Mouse (Mus musculus) thymus, adult 2 months (tissue): ENCODE measurements around the gene Svep1. TPM values are rescaled to one million over a fixed set of nuclear protein-coding genes. Genes with fewer than 3 reads are reported as not detected.

ENCODE experiments used
- DNase-seq: peaks from one replicate; pipeline ENCODE4 v3.0.0; 2021
- H3K27ac ChIP-seq: fragments of 200-500 bp; 2 replicates; pipeline ENCODE4 v1.5.1; 2012; ENCODE audit warnings: low read length, control low read depth; ENCODE audit not compliant: control insufficient read depth, insufficient read depth
- H3K27me3 ChIP-seq: fragments of 200-500 bp; 2 replicates; pipeline ENCODE4 v1.6.1; 2012; ENCODE audit warnings: mild to moderate bottlenecking, low read length, moderate library complexity, mixed read lengths; ENCODE audit not compliant: control insufficient read depth, insufficient read depth
- H3K36me3 ChIP-seq: fragments of 200-500 bp; 2 replicates; pipeline ENCODE4 v1.6.1; 2012; ENCODE audit warnings: mild to moderate bottlenecking, low read length, moderate library complexity; ENCODE audit not compliant: control insufficient read depth, insufficient read depth
- H3K4me1 ChIP-seq: fragments of 200-500 bp; replicated peaks from 2 replicates; pipeline ENCODE4 v1.6.1; 2012; ENCODE audit warnings: low read length; ENCODE audit not compliant: control insufficient read depth, insufficient read depth
- H3K4me3 ChIP-seq: fragments of 200-500 bp; 2 replicates; pipeline ENCODE4 v1.5.1; 2012; ENCODE audit warnings: mild to moderate bottlenecking, low read length, control low read depth, moderate library complexity; ENCODE audit not compliant: control insufficient read depth, insufficient read depth
- CTCF ChIP-seq: fragments of 200-500 bp; IDR thresholded peaks from 2 replicates; pipeline ENCODE4 v1.5.1; 2012; ENCODE audit warnings: mild to moderate bottlenecking, control low read depth, low read length, moderate library complexity, borderline replicate concordance; ENCODE audit not compliant: control insufficient read depth, poor library complexity, insufficient read depth; ENCODE audit errors: extremely low read depth
- POLR2A ChIP-seq: fragments of 200-500 bp; IDR thresholded peaks from 2 replicates; pipeline ENCODE4 v1.6.1; 2012; ENCODE audit warnings: mild to moderate bottlenecking, low read length, control low read depth, moderate library complexity; ENCODE audit not compliant: control insufficient read depth, poor library complexity, insufficient read depth; ENCODE audit errors: extremely low read depth
- WGBS: fragments of 180-500 bp; shearing (Covaris S2); methylation state at CpG from one replicate; pipeline ENCODE4 v1.1.7; 2018; 5-methylcytosine and 5-hydroxymethylcytosine counted together
- polyA plus RNA-seq: library from polyadenylated mRNA; depleted of rRNA; stranded (reverse); fragments of >200 nt; gene quantifications from 2 replicates; pipeline ENCODE4 v1.2.3, GENCODE M21; 2012

The Svep1 gene
- polyA plus RNA-seq, 1 experiment: 1.4 TPM

DNA sequence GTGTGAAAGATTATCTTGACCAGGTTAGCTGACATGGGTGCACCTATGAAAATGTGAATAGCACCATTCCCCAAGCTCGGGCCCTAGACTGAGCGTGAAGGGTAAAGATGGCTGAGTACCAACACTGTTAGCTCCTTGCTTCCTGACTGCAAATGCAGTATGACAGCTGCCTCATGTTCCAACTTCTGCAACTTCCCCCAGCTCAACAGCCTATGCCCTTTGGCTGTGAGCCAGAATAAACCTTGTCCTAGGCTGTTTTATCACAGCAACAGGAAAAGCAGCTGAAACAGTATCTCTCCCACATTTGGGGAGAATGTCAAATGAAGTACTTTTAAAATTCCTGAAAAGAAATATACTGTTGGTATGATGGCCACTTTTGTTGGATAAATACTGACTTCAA, 10.7 kb downstream of the Svep1 start:
- no peak overlapping the region for H3K27ac ChIP-seq
- no peaks in the 10 kb centered on the region for H3K4me1 ChIP-seq
- H3K4me3 ChIP-seq: no peak overlapping the region
- no peak for TF ChIP-seq CTCF
- no peak for TF ChIP-seq POLR2A
- H3K36me3 ChIP-seq: no peaks in the 10 kb centered on the region
- WGBS: 90% methylated on average over 2 of the region's 2 CpGs
- H3K27me3 ChIP-seq: no peaks in the 10 kb centered on the region
- no peak for DNase-seq

DNA sequence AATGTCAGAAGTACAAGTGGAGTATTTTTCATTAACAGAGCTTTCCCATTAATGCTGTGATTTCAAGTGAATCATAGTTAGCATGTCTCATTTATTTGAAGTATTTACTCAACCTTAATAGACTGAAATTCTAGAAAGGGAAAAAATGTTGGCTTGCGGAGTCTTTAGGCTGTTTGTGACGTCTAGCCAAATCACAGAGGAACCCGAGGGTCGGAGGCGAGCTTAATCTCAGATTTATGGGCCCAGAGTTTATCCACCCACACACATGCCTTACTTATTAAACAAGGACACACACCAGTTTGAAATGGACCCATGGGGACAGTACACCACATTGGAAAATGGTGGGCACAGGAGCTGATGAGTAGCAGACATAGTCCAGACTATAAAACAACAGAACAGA, 17.4 kb downstream of the Svep1 start:
- no peaks in the 10 kb centered on the region for H3K4me1 ChIP-seq
- WGBS: 92% methylated on average over 5 of the region's 5 CpGs
- DNase-seq: no peak
- no peak overlapping the region for H3K4me3 ChIP-seq
- no peaks in the 10 kb centered on the region for H3K36me3 ChIP-seq
- TF ChIP-seq CTCF (no peak), POLR2A (no peak)
- no peaks in the 10 kb centered on the region for H3K27me3 ChIP-seq
- no peak overlapping the region for H3K27ac ChIP-seq

DNA sequence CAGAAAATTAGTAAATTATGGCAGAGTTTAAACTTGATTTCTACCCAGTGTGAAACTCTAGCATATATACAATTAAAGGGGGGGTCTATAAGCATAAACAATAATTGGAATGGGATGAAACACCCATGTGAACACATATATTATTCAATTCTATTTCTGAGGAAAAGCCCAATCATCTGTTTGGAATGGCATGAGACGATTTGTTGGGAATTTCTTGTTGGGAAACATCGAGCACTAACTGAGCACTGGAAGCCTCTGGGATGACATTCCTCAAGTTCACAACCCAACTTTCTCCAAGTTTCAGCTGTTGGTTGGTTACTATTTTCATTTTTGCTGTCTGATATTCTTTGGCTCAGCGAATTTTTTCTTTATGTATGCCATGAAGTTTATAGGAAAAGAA, 21.3 kb downstream of the Svep1 start:
- Histone ChIP-seq H3K27ac (no peak overlapping the region), H3K4me1 (no peaks in the 10 kb centered on the region), H3K36me3 (no peaks in the 10 kb centered on the region), H3K27me3 (no peaks in the 10 kb centered on the region), H3K4me3 (no peak overlapping the region)
- DNase-seq: no peak
- WGBS: 83% methylated on average over 3 of the region's 3 CpGs
- no peak for TF ChIP-seq CTCF
- TF ChIP-seq POLR2A: no peak

DNA sequence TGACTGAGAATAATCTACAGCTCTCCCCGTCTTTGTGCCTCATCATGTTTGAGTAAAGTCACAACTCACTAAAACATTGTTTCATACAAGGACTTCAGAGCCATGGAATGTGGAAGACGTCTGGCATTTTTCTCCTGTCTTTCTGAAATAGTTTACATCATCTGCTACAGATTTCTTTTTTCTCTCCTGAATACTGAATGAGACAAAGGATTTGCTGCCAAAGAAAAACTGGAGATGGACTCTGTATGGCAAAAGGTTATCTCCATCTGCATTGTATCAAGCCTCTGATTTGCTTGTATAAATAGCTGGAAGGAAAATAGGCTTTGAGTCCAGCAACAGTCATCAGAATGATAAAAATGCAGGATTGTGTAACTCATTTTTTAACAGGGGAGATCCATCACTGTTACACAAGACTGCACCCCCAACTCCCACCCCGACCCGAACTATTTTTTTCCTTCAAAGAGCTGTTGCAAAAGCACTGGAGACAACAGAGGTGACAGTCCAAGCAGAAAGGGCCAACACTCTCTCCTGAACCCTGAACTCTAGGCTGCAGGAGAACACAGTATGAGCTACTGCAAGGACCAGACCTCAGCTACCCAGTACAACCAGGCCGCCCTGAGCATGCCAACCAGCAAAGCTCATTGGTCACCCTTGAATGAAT, 21.8 kb downstream of the Svep1 start:
- Histone ChIP-seq H3K4me1 (no peaks in the 10 kb centered on the region), H3K27me3 (no peaks in the 10 kb centered on the region), H3K27ac (no peak overlapping the region), H3K4me3 (no peak overlapping the region), H3K36me3 (no peaks in the 10 kb centered on the region)
- 93% methylated on average over 5 of the region's 5 CpGs for WGBS
- no peak for TF ChIP-seq CTCF
- no peak for DNase-seq

DNA sequence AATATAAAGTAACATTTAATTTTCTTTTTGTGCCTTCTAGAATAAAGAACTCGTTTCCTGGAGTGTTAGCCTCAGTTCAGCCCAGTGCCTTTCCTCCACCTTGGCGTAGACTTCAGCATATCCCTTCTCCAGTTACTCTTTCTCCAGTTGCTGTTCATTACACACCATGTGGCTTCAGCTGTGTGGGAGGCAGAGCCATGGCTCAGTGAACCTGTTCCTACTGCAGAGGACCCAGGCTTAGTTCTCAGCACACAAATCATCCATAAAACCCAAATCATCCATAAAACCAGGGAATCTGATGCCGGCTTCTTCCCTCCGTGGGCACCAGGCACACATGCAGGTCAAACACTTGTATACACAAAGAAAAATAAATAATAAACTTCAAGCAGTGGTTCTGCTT, 22.8 kb downstream of the Svep1 start:
- 96% methylated on average over 4 of the region's 4 CpGs for WGBS
- no peak overlapping the region for H3K4me3 ChIP-seq
- no peaks in the 10 kb centered on the region for H3K4me1 ChIP-seq
- no peaks in the 10 kb centered on the region for H3K36me3 ChIP-seq
- TF ChIP-seq CTCF: no peak
- TF ChIP-seq POLR2A: no peak
- H3K27ac ChIP-seq: no peak overlapping the region
- no peaks in the 10 kb centered on the region for H3K27me3 ChIP-seq
- no peak for DNase-seq

DNA sequence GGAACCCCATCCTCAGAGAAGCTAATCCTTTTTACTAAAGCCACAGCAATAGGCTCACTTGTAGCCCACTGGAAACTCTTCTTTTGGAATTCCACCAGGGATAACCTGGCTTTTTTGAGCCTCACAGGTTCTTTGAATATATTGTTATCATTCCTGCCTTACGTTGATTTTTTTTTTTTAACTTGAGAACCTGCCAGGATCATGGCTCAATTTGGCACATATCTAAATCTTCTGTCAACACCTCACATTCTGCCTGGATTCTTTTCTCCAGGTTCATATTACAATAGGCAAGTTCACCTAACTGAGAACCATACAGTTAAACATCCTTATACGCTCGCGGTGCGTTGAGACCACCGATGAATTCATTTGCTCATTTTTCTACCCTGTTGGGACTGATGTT, 28.2 kb downstream of the Svep1 start:
- WGBS: 95% methylated on average over 6 of the region's 6 CpGs

DNA sequence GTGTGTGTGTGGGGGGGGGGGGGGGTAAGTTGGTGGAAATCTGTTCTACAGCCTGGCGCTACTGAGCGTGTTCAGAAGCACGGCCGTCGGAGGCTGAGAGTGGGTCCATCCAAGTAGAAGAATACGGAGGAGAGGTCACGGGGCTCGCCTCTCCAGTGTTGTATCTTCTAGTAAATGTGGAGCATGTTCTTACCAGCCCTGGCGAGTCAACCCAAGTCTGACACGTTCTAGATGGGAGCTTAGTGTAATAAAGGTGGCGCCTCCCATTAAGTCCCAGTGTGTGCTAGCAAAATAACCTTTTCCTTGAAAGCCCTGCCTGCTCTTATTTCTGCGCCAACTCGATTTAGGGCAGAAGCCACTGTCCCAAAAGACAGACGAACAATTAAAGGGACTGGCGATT, 29.4 kb downstream of the Svep1 start:
- Histone ChIP-seq H3K36me3 (no peaks in the 10 kb centered on the region), H3K27me3 (no peaks in the 10 kb centered on the region), H3K4me1 (no peaks in the 10 kb centered on the region), H3K27ac (no peak overlapping the region), H3K4me3 (no peak overlapping the region)
- TF ChIP-seq CTCF (no peak), POLR2A (no peak)
- no peak for DNase-seq
- WGBS: 90% methylated on average over 15 of the region's 15 CpGs

More for the DNA sequence above, 28.2 kb downstream of the Svep1 start:
- H3K27me3 ChIP-seq: no peaks in the 10 kb centered on the region
- no peak for TF ChIP-seq POLR2A
- TF ChIP-seq CTCF: no peak
- no peak overlapping the region for H3K27ac ChIP-seq
- H3K4me3 ChIP-seq: no peak overlapping the region
- no peaks in the 10 kb centered on the region for H3K36me3 ChIP-seq
- no peak for DNase-seq
- no peaks in the 10 kb centered on the region for H3K4me1 ChIP-seq
